Mouse (Mus musculus) layer of hippocampus, adult 2 months (tissue): Measurements from ENCODE around the gene Dgcr2. TPM values are rescaled to one million over a fixed set of nuclear protein-coding genes. Genes with fewer than 3 reads are reported as not detected.

Experiments
- DNase-seq, 2 experiments: peaks; one replicate each; pipeline ENCODE4 v3.0.0; 2022; ENCODE audit warnings: low spot score in 2 of 2
- H3K27ac ChIP-seq: fragments of 200-600 bp; 2 replicates; pipeline ENCODE4 v1.8.1; 2022
- H3K4me3 ChIP-seq: fragments of 200-600 bp; 2 replicates; pipeline ENCODE4 v1.8.1; 2022; ENCODE audit warnings: mild to moderate bottlenecking
- CTCF ChIP-seq: fragments of 200-600 bp; conservative IDR thresholded peaks from 2 replicates; pipeline ENCODE4 v1.8.1; 2022; ENCODE audit warnings: antibody characterized with exemption, mild to moderate bottlenecking, moderate library complexity
- long read RNA-seq, 2 experiments: library from polyadenylated mRNA; stranded (forward); transcript quantifications; one replicate each; pipeline ENCODE4 v2.0.0; 2021; ENCODE audit warnings: borderline mapping rate in 2 of 2
- total RNA-seq, 2 experiments: library from RNA; stranded (reverse); gene quantifications; 2 replicates each; pipeline ENCODE4 v1.2.3; 2021

The Dgcr2 gene
- 100 to 1,000 TPM; 104 to 112 TPM for total RNA-seq
- long read RNA-seq, experiment 1, full-length matches to known transcripts = 47 of 59 reads
- long read RNA-seq, experiment 1, partial matches to known transcripts = 5 of 59 reads
- long read RNA-seq, experiment 1, other reads (novel, unspliced or antisense) = 7 of 59 reads
- long read RNA-seq, experiment 2, full-length matches to known transcripts = 73 of 86 reads
- long read RNA-seq, experiment 2, partial matches to known transcripts = 5 of 86 reads
- long read RNA-seq, experiment 2, other reads (novel, unspliced or antisense) = 8 of 86 reads

DNA sequence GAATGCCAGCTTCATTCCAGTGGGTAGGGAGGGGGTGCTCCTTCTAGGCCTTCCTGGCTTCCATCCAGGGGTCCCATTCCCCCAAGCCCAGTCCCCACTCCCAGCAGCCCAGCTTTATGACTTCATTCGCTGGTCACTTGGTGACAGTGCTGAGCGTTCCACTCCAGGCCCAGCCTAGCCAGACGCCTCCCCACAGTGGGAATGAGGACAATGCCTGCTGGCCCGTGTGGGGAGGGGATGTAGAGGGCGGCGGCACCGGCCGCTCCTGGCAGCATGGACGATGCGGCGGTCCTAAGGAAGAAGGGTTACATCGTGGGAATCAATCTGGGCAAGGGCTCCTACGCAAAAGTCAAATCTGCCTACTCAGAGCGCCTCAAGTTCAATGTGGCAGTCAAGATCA is at the start of gene Dgcr2, which contains the start of gene Tssk2:
Gene Dgcr2, minus strand, starts transcription at position 101 of the 400 bp plus-strand sequence.
Gene Tssk2, plus strand, starts transcription at position 176 of the 400 bp plus-strand sequence.
- no peak within 1 kb of the TSS for H3K4me3 ChIP-seq
- H3K27ac ChIP-seq = no peak within 1 kb of the TSS
- TF ChIP-seq CTCF = no peak
- no peak for DNase-seq

DNA sequence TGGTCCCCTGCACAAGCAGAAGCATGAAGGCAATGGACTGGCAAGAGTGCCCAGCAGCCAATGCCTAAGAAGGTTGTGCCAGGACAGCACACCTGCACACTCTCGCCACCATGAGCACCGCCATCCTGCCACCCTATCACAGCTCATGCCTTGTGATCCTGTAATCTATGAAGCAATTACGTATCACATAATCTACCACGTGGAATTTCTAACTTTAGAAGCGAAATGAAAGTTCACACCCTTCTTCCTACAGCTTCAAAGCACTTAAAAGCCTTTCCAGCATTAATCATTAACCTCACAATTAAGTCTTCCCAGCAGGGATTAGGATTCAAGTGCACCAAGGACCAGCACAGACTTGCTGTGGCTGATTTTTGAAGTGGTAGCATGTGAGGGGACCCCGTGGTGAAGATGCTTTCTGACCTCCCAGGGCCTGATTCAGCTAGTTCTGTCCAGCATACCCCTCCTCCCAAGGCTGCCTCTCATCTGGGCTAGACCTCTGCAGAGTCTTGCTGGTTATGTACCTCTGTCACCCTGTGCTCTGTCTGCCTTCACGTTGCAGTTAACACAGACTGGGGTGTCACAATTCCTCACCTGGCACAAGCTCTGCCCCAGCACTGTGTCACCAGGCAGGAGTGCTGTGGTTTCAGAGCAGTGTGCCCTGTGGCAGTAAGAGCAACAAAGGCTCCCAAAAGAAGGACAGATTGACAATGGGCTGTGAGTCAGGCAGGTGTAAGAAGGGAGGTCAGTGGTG is 46.9 kb upstream of the Dgcr2 start:
- DNase-seq = no peak
- Histone ChIP-seq H3K27ac (no peak overlapping the region), H3K4me3 (no peak overlapping the region)
- no peak for TF ChIP-seq CTCF

DNA sequence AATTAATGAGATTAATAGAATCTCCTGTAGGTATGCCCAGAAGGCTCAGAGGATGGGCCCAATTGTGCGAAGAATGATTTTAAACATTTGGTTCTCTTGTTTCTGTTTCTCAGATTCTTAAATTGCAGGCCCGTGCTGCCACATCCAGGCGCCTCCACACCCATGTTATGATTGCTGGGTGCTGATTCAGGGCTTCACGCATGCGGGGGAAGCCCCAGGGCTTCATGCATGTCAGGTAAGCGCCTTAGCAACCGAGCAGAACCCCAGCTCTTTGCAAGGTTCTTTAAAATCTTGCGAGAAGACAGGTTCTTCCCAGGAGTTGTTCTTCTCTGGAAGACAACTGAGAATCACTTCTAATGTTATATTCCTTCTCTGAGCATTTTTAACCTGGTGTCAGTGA is 45.1 kb upstream of the Dgcr2 start:
- TF ChIP-seq CTCF = no peak
- DNase-seq = no peak
- Histone ChIP-seq H3K4me3 (no peak overlapping the region), H3K27ac (no peak overlapping the region)

DNA sequence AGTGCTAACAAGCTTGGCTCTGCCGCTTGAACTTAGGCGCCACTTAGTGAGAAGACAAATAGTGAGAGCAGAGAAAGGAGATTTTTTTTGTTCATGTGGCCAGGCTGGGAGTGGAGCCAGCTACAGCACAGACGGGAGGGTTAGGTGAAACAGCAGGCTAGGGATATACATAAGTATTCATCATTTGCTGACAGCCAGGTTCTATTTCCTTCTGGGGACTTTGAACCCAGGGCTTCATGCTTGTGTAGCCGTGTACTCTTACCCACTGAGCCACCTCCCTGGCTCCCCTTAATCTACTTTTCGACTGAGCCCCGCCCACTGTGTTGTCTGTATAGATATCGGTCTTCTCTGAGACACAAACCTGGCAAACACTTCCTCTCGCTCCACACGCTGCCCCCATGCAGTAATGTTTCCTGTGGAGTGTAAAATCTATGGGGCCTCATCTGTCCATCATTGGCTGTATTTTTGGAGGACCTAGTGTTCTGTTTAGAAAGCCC is 40.9 kb upstream of the Dgcr2 start:
- no peak overlapping the region for H3K27ac ChIP-seq
- TF ChIP-seq CTCF = no peak

DNA sequence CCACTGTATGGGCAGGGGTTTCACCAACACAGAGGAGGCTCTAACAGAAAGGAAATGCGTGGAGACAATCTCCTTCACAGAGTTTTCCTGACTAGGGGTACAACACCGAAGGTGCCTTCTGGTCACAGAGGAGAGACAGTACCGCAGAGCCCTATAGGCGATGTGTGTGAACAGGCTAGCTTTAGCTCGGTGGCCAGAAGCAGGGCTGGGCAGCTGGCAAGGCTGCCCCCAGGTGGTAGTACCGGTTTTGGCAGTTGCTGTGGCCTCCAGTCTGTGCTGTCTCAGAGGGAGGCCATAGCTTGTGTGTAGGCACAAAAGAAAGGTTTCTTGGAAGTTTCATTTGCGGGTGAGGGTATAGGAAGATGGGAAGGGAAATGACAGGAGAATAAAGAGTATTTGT is 40.5 kb upstream of the Dgcr2 start:
- TF ChIP-seq CTCF = peak; percentile 86
- Histone ChIP-seq H3K4me3 (no peak overlapping the region), H3K27ac (no peak overlapping the region)
- DNase-seq = peak in 1 of 2 experiments; percentile 52

More for the DNA sequence above, 40.9 kb upstream of the Dgcr2 start:
- no peak overlapping the region for H3K4me3 ChIP-seq
- DNase-seq = no peak

DNA sequence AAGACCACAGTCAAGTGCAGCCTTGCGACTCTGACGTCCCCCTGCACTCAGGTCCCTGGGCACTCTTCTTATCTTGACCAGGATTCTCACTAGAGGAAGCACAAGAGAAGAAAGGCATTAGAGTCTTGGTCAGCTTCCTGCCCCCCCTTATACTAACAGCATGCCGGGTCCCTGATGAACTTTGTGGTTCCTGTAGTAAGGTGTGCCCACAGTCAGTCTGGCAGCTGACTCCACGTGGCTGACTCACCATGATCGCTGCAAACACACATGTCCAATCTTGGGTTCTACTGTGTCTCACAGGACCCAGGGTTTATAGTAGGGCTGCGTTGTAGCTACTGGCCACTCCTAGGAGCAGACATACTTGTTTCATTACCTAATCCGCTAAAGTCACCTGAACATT is 39.8 kb upstream of the Dgcr2 start:
- Histone ChIP-seq H3K27ac (no peak overlapping the region), H3K4me3 (no peak overlapping the region)
- no peak for DNase-seq
- TF ChIP-seq CTCF = no peak

DNA sequence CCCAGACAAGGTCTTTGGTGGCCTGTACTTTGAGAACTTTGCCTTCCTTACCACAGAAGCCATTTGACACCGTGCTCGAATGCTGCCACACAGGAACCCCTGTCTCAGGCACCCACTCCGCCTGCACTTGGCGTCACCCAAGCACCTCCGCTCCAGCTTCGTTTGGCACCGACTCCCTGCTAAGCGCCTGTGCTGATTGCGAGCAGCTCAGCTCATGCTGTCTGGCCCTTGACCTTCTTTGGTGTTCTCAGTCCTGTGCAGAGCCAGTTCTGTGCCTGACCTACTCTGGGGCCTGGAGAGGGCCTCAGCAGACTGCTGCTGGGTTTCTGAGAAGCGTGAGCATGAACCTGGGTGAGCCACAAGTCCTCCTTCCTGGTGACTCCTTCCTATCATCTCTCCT is 38.4 kb upstream of the Dgcr2 start:
- H3K4me3 ChIP-seq = no peak overlapping the region
- no peak for DNase-seq
- no peak overlapping the region for H3K27ac ChIP-seq
- TF ChIP-seq CTCF = no peak

DNA sequence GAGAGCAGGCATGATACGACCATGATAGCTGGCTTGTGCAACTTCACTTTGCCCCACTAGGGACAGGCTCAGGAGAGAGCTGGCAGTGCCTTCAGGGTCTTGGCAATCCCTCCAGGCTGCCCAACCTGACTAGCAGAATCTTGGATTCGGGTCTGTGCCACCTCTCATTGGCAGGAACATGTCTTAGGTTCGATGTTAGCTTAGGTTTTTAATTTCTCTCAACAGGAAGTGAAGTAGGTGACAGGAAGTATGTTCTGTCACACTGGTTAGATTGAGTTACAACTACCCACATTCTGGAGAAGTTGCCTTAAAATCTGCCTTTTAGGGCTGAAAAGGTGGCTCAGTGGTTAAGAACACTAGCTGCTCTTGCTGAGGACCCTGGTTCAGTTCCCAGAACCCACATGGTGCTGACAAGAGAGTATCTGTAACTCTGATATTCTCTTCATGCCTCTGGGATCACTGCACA is 36.1 kb upstream of the Dgcr2 start:
- no peak; the same call in 1 of the 2 replicates for TF ChIP-seq CTCF
- no peak for DNase-seq
- Histone ChIP-seq H3K4me3 (no peak overlapping the region), H3K27ac (no peak overlapping the region)

DNA sequence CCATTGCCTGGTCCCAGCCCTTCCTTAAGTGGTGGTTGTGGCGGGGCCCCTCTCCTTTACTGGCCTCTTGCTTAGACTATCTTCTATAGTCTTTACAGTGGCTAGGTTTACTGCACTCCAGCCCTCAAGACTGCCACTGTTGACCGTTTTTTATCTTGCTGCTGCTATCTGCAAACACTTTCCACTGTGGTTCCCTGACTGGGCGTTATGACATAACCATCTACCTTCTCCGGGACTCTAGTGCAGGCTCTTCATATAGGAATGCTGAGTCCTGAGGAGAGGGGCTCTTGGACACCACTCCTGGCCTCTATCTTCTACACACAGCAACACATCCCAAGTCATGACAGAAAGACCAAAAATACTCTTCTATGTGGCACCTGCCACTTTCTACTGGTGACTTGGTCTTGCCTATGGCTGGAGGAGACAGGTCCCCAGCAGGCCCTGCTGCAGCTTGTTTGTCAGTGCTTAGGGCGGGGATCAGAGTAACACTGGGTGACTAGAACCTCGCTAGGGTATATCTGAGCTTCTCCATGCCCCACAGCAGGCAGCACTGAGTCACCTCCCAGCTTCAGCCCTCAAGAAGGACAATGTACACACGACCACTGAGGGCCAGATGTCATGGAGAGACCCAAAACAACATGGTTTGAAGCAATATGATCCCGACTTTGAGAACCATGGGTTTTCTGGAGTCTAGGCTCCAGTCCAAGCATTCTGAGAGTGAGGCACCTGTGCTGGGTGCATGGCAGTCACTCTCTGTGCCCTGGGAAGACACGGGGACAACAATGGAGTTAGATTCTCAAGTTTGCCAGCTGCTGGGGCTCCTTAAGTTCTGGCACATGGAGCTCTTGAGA is 35.5 kb upstream of the Dgcr2 start:
- TF ChIP-seq CTCF = no peak
- no peak for DNase-seq
- Histone ChIP-seq H3K4me3 (no peak overlapping the region), H3K27ac (no peak overlapping the region)

DNA sequence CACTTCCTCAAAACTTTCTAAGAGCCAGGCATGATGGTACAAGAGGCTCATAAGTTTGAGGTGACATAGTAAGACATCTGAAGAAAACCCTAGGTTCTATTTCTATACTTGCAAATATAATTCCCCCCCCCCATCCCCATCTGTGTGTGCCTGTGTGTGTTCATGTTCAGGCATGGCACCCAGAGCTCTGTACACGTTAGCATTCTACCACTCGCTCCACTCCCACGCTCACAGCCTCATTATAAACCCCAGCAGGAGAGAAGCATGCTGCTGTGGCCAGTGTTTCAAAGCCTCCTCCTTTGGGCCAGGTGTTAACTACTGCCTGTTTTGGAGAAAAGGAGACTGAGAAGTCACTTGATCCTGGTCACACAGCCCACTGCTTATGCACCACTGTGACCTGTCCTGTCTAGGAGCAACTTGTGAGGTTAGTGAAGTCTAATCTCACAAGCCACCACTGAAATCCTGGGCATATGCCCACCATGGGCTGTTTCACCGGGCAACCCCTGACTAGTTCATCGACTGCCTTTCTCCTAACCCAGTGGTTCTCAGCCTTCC is 33.6 kb upstream of the Dgcr2 start:
- no peak for DNase-seq
- TF ChIP-seq CTCF = no peak
- no peak overlapping the region for H3K4me3 ChIP-seq
- H3K27ac ChIP-seq = no peak overlapping the region

DNA sequence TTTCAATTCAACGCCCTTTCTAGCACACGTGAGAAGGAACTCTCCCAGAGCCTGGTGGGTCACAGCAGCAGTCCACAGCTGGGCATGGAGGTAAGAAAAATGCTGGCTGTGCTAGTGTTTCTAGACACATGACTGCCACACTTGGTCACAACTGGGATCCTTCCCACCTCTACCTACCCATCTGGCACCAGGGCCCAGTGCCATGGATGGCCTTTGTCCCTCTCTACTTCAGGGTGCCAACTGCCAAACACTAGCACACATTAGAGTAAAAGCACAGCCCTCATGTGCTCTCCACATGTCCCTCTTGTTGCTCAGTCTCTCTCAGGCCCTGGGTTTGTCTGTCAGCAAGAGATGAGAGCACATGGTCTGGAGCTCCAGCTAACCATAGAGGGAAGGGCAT is 31.3 kb upstream of the Dgcr2 start:
- DNase-seq = no peak
- Histone ChIP-seq H3K27ac (no peak overlapping the region), H3K4me3 (no peak overlapping the region)
- no peak for TF ChIP-seq CTCF

DNA sequence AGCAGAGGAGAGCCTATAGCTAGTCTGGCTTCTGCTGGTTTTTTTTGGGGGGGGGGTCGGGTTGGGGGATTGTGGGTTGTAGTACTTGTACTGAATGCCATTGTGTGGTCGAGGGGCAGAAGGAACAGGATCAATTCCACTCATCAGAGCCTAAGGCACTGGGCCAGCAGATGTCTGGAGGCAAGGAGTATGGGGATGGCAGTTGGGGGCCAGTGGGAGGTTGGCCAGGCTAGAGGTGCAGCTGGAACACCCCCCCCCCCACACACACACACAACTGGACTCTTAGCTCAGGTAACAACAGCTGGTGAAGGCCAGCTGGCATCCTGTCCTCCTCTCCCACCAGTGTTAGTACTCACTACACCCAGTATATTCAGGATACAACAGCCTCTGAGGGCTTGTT is 30.8 kb upstream of the Dgcr2 start:
- Histone ChIP-seq H3K4me3 (no peak overlapping the region), H3K27ac (peak overlapping the region; percentile 93; the same call in 1 of the 2 replicates)
- no peak for TF ChIP-seq CTCF
- no peak for DNase-seq
